Mouse (Mus musculus): ENCODE data around the gene Smco4. TPM values are rescaled to one million over a fixed set of nuclear protein-coding genes. Genes with fewer than 3 reads are reported as not detected.

The Smco4 gene
- total and polyA plus RNA-seq, 3 experiments, result not detected

- Histone ChIP-seq H3K4me3 (ENCODE audit: control insufficient read depth in 1 of 2, insufficient read depth in 1 of 2, low read depth in 2 of 2, low read length in 2 of 2) (no peak overlapping the region), H3K9ac (ENCODE audit: control insufficient read depth, low read depth, low read length, poor library complexity, severe bottlenecking) (no peak overlapping the region), H3K36me3 (ENCODE audit: control insufficient read depth in 1 of 2, insufficient read depth in 2 of 2, low read length in 2 of 2) (no peaks in the 10 kb centered on the region), H3K4me1 (ENCODE audit: control insufficient read depth in 1 of 2, insufficient read depth in 2 of 2, low read length in 2 of 2) (no peaks in the 10 kb centered on the region), H3K27me3 (ENCODE audit: control insufficient read depth in 1 of 2, insufficient read depth in 2 of 2, low read length in 2 of 2) (no peaks in the 10 kb centered on the region), H3K27ac (ENCODE audit: control insufficient read depth, low read depth, low read length) (no peak overlapping the region), H3K79me2 (ENCODE audit: control insufficient read depth, insufficient read depth, low read length, poor library complexity) (no peaks in the 10 kb centered on the region), H3K9me3 (replicated peaks; ENCODE audit: insufficient read depth, low read length) (no peaks in the 10 kb centered on the region)
- no peak for DNase-seq (ENCODE audit: low read depth, low spot score)
- TF ChIP-seq TCF12 (IDR thresholded peaks at IDR 0.05; ENCODE audit: low read depth, low read length), result no peak
- TF ChIP-seq POLR2A (IDR thresholded peaks at IDR 0.05; ENCODE audit: control insufficient read depth in 1 of 2, insufficient read depth in 1 of 2, low read depth in 1 of 2, low read length in 2 of 2, poor library complexity in 1 of 2), result no peak
- TF ChIP-seq E2F4 (IDR thresholded peaks at IDR 0.05; ENCODE audit: borderline replicate concordance, low read depth, low read length), result no peak
- TF ChIP-seq CHD1 (IDR thresholded peaks at IDR 0.05; ENCODE audit: low read depth, low read length), result no peak
- no peak for TF ChIP-seq MEF2A (IDR thresholded peaks at IDR 0.05; ENCODE audit: extremely low read depth, insufficient replicate concordance, low read depth, low read length, poor library complexity, severe bottlenecking)
- no peak for TF ChIP-seq SMC3 (IDR thresholded peaks at IDR 0.05; ENCODE audit: low read depth, low read length)
- TF ChIP-seq EP300 (IDR thresholded peaks at IDR 0.05; ENCODE audit: low read depth in 1 of 2, low read length in 2 of 2), result no peak
- TF ChIP-seq MAFK (IDR thresholded peaks at IDR 0.05; ENCODE audit: borderline replicate concordance, low read depth, low read length), result no peak
- TF ChIP-seq POLR2AphosphoS2 (IDR thresholded peaks at IDR 0.05; ENCODE audit: low read length), result no peak
- no peak for TF ChIP-seq HCFC1 (IDR thresholded peaks at IDR 0.05; ENCODE audit: low read depth, low read length)
- no peak for TF ChIP-seq UBTF (IDR thresholded peaks at IDR 0.05; ENCODE audit: borderline replicate concordance, insufficient read depth, low read depth, low read length)
- no peak for TF ChIP-seq CHD2 (IDR thresholded peaks at IDR 0.05; ENCODE audit: low read length)
- no peak for TF ChIP-seq MXI1 (IDR thresholded peaks at IDR 0.05; ENCODE audit: low read depth, low read length)
- no peak for TF ChIP-seq TBP (IDR thresholded peaks at IDR 0.05; ENCODE audit: low read depth, low read length)
- no peak for TF ChIP-seq RCOR1 (IDR thresholded peaks at IDR 0.05; ENCODE audit: low read depth, low read length)
These were observed 100.9 kb downstream of the Smco4 start for GRCm38 (mm10) chr9:15594148-15594547.

Other genes starting within 250 kb of the Smco4 start
- gene Med17, start 213.5 kb upstream of the Smco4 start, total RNA-seq (2012; rRNA removed), result 167 and 175 TPM in 2 replicates
- gene Med17, start 213.5 kb upstream of the Smco4 start, polyA plus RNA-seq (2012; ENCODE audit: insufficient read depth in 1 of 2, insufficient read length in 2 of 2, low read depth in 1 of 2, low replicate concordance in 2 of 2, missing spikeins in 1 of 2), result 100 to 1,000 TPM; 185 to 478 TPM
- 688 and 860 TPM in 2 replicates for gene Taf1d, start 187.2 kb upstream of the Smco4 start, total RNA-seq (2012; rRNA removed)
- gene Taf1d, start 187.2 kb upstream of the Smco4 start, polyA plus RNA-seq (2012; ENCODE audit: insufficient read depth in 1 of 2, insufficient read length in 2 of 2, low read depth in 1 of 2, low replicate concordance in 2 of 2, missing spikeins in 1 of 2), result 100 to 1,000 TPM; 298 to 548 TPM
- gene 4931406C07Rik, start 187.0 kb upstream of the Smco4 start, total RNA-seq (2012; rRNA removed), result 10.4 and 12.8 TPM in 2 replicates
- 10 to 100 TPM; 31.8 to 56.2 TPM for gene 4931406C07Rik, start 187.0 kb upstream of the Smco4 start, polyA plus RNA-seq (2012; ENCODE audit: insufficient read depth in 1 of 2, insufficient read length in 2 of 2, low read depth in 1 of 2, low replicate concordance in 2 of 2, missing spikeins in 1 of 2)
- gene Cep295, start 135.6 kb upstream of the Smco4 start, total RNA-seq (2012; rRNA removed), result 53.7 and 57.0 TPM in 2 replicates
- gene Cep295, start 135.6 kb upstream of the Smco4 start, polyA plus RNA-seq (2012; ENCODE audit: insufficient read depth in 1 of 2, insufficient read length in 2 of 2, low read depth in 1 of 2, low replicate concordance in 2 of 2, missing spikeins in 1 of 2), result 1,000 to 10,000 TPM in 1 of 2 experiments, 10 to 100 TPM in 1; 73.3 to 1,483 TPM
- gene Deup1, start 134.5 kb downstream of the Smco4 start, total RNA-seq (2012; rRNA removed), result not detected in 2 replicates
- not detected for gene Deup1, start 134.5 kb downstream of the Smco4 start, polyA plus RNA-seq (2012; ENCODE audit: insufficient read depth in 1 of 2, insufficient read length in 2 of 2, low read depth in 1 of 2, low replicate concordance in 2 of 2, missing spikeins in 1 of 2)
- not detected in 2 replicates for gene Slc36a4, start 216.3 kb downstream of the Smco4 start, total RNA-seq (2012; rRNA removed)
- gene Slc36a4, start 216.3 kb downstream of the Smco4 start, polyA plus RNA-seq (2012; ENCODE audit: insufficient read depth in 1 of 2, insufficient read length in 2 of 2, low read depth in 1 of 2, low replicate concordance in 2 of 2, missing spikeins in 1 of 2), result not detected

Measured in MEL (cell line).